Mouse (Mus musculus) A20 (cell line): ENCODE measurements at regions not wholly inside any gene's neighbourhood (a gene's known extent, or its start where the extent isn't known, plus 50 kb on each side); places are given as distances from the start of the nearest gene placed in this dataset.

Experiments
- DNase-seq: peaks from one replicate; pipeline ENCODE4 v3.0.0-alpha.2; 2011; ENCODE audit warnings: low read depth, low spot score

- no peak for DNase-seq
Observed at GRCm38 (mm10) chr2:30717566-30718328, 85.7 kb downstream of the 1700001O22Rik start.

GRCm38 (mm10) chr2:30716580-30717565, 86.6 kb downstream of the 1700001O22Rik start:
- DNase-seq = no peak

- DNase-seq = no peak
Observed at GRCm38 (mm10) chr2:30715720-30716310, 87.6 kb downstream of the 1700001O22Rik start.

GRCm38 (mm10) chr2:30713535-30713934, 89.9 kb downstream of the 1700001O22Rik start:
- no peak for DNase-seq

DNA sequence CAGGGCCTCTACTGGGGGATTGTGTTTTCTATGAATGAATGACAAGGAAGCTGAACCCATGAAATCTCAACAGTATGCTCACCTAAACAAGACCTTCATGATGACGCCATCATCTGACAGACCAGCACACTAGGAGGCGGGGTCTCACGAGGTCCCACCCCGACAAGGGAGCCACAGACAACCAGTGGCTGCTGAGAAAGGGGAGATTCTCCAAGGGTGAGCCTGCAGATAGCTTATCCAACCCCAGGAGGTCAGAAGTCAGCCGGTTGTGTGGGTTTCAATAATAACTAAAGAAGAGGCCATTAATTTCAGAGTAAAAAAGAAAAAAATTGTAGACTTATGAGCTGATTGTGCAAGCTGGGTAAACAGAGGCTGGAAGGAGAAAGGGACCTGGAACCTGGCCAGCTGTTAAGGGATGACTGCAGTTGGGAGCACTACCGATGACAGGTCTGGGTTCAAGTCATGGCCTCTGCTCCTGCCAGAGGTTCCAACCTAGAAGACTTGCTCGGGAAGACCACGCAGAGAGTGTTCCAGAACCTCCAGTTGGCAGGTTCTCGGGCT, 90.5 kb downstream of the 1700001O22Rik start:
- DNase-seq = peak; percentile 30

DNA sequence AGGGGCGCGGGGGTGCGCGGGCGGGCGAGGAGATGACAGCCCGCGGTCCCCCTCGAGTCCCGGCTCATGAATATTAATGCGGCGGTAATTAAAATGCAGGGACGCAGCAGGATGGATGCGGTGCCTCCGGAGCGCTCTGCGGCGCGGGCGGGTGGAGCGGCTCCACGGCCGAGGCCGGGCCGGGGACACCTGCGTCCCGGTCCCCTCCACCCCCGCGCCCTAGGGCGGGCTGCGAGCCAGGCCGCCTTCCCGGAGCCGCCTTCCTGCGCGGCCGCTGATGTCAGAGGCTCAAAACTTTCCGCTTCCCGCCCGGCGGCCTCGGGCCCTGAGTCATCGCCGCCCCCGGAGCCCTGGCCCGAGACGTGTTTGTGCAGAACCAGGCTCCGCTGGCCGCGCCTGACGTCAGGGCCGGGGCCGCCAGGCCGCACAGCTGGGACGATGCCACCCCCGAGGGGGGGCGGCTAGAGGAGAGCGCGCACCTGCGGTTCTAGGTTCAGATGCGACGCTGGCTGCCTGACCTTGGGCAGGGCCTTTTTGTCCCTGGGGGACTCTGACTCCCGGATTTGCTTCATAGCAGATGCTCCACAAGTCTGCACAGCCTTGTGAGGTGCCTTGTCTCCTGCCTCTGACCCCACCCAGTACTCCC, 91.5 kb downstream of the 1700001O22Rik start:
- peak; percentile 91 for DNase-seq

- DNase-seq = peak; percentile 37
Observed at GRCm38 (mm10) chr2:30711476-30711852, 92.0 kb downstream of the 1700001O22Rik start.

GRCm38 (mm10) chr2:30710895-30711294, 92.6 kb downstream of the 1700001O22Rik start:
- DNase-seq = no peak

GRCm38 (mm10) chr2:30709386-30709884, 94.0 kb downstream of the 1700001O22Rik start:
- DNase-seq = no peak

- no peak for DNase-seq
Observed at GRCm38 (mm10) chr2:30708762-30709385, 94.6 kb downstream of the 1700001O22Rik start.

DNA sequence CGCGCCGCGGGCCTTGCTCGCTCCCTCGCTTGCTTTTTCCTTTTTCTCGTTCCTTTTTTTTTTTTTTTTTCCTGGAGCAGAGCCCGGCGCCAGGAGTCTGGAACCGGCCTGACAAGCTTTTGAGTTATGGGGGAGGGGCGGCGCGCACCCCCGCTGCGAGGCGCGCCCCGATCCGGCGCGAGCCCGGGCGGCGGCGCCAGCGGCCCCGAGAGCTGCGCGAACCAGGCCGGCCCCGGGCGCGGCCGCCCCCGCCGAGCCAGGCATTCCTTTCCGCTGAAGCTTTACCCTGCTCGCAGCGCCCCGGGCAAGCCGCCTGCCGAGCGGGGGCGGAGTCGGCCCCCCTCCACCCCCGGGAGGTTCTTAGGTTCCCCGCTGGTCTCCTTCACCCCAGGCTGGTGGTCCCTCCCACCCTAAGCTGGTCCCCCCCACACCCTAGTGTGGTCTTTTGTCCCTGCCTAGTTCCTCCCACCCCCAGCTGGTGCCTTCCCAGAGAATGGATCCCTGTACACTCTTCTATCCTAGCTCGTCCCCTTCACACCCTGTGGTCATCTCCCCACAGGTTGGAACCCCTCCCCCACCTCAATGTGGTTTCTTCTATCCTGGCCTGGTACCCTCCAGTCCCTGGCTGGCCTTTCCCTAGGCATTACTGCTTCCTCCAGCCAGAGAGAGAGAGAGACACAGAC, 95.3 kb downstream of the 1700001O22Rik start:
- DNase-seq = no peak

DNA sequence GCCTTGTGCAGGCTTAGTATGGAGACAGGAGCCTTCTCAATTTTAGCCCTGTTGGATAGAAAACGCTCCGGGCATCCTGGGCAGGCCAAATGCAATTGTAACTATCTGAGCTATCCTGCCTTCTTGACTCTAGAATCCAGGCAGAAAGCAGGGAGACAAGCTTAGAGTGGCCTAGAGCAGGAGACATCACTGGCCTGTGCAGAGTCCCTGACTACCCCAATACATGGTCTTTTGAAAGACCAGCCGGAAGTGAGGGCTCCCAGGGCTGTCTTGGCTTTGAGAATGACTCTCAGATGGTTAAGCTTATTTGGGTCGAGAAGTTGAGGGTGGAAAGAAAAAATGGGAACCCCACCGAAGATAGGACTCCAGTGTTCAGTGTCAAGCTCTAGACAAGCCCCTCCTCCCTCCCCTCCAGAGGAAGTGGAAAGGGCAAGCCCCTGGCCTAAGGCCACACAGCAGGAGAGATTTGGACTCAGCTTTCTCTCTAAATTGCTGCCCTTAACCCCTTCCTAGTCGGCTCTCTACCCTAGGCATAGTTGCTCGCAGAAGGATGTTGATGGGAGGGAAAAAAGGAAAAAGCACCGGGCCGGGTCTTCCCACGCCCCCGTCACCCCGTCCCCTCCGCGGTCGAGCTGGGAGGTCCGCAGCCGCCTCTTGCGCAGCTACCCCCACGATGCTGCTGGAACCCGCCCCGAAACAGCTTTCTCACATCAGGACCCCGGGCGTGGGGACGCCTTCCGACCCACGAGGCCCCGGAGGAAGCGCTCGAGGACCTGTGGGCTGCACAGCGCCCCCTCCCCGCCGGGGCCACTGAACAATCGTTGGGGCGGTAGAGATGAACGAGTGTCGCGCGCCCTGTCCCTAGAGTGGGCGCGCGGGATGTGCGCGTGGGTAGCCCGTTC, 96.1 kb downstream of the 1700001O22Rik start:
- DNase-seq = no peak

DNA sequence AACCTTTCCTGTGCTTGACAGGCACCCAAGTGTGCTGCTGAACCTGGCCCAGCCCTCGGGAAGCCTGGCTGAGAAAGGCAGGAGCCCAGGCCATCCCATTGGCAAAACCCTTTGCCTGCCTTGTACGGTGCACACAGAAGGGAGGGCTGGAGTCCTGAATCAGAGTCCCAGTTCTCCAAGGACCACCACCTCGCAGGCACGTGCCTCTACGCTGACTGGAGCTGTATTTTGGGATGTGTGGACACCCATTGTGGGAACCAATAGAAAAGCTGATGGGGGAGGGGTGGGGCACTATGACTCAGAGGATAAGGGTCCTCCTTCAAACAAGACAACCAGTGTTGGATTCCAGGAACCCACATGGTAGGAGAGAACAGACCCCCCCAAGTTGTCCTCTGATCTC, 97.4 kb downstream of the 1700001O22Rik start:
- DNase-seq = no peak

- DNase-seq = no peak
Observed at GRCm38 (mm10) chr2:30703308-30703707, 100.2 kb downstream of the 1700001O22Rik start.

GRCm38 (mm10) chr2:30702711-30703110, 100.8 kb downstream of the 1700001O22Rik start:
- no peak for DNase-seq

- DNase-seq = no peak
Observed at GRCm38 (mm10) chr2:30700890-30701289, 102.6 kb downstream of the 1700001O22Rik start.

GRCm38 (mm10) chr2:30700471-30700870, 103.0 kb downstream of the 1700001O22Rik start:
- no peak for DNase-seq

GRCm38 (mm10) chr2:30699797-30700454, 103.5 kb downstream of the 1700001O22Rik start:
- DNase-seq = peak; percentile 85
